Mouse (Mus musculus) C2C12 (cell line): ENCODE measurements around the gene Rtn4.

Source experiments
- CTCF ChIP-seq: IDR thresholded peaks from one replicate; pipeline ENCODE4 v1.5.1; 2011; ENCODE audit not compliant: control insufficient read depth, insufficient read depth, insufficient read length
- MYOD1 ChIP-seq: IDR thresholded peaks from one replicate; pipeline ENCODE4 v1.6.1; 2011; ENCODE audit warnings: low read depth; ENCODE audit not compliant: control insufficient read depth, insufficient read length
- USF1 ChIP-seq: IDR thresholded peaks from one replicate; pipeline ENCODE4 v1.6.1; 2011; ENCODE audit warnings: low read depth, mild to moderate bottlenecking, control low read depth, moderate library complexity

DNA sequence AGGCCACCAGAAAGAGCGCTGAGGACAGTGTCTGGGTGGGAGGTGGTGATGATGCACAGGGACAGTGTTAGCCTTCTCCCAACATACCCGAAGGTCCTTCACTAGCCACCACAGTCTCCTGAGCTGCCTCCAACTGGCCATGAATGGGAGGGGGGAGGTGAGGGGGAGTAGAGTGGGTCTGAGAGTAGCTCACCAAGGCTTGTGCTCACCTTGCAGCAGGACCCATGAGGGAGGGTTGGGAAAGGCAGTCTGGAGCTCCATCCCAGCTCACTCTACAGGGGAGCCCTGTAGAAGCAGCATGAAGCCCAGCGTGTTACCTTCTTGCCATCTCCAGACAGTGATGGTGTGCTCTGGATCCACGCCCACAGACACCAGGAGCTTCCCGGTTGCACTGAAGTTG lies 65.9 kb downstream of the Rtn4 start:
- TF ChIP-seq CTCF (no peak), MYOD1 (no peak), USF1 (no peak)
